Mouse (Mus musculus) testis, adult 10 weeks (tissue): Measurements from ENCODE around the gene Nostrin. TPM values are rescaled to one million over a fixed set of nuclear protein-coding genes. Genes with fewer than 3 reads are reported as not detected.

Experiments
- polyA plus RNA-seq: library from polyadenylated mRNA; stranded (reverse); fragments of 350-450 nt; fragmentation: Illumina TruSeq; extraction: RNeasy Lipid Tissue Mini Kit (QIAGEN cat#74804); gene quantifications from one replicate; pipeline ENCODE4 v1.2.3, GENCODE M21; 2014; ENCODE audit warnings: low read depth, low replicate concordance

Nostrin gene
- 0.66 TPM for polyA plus RNA-seq

DNA sequence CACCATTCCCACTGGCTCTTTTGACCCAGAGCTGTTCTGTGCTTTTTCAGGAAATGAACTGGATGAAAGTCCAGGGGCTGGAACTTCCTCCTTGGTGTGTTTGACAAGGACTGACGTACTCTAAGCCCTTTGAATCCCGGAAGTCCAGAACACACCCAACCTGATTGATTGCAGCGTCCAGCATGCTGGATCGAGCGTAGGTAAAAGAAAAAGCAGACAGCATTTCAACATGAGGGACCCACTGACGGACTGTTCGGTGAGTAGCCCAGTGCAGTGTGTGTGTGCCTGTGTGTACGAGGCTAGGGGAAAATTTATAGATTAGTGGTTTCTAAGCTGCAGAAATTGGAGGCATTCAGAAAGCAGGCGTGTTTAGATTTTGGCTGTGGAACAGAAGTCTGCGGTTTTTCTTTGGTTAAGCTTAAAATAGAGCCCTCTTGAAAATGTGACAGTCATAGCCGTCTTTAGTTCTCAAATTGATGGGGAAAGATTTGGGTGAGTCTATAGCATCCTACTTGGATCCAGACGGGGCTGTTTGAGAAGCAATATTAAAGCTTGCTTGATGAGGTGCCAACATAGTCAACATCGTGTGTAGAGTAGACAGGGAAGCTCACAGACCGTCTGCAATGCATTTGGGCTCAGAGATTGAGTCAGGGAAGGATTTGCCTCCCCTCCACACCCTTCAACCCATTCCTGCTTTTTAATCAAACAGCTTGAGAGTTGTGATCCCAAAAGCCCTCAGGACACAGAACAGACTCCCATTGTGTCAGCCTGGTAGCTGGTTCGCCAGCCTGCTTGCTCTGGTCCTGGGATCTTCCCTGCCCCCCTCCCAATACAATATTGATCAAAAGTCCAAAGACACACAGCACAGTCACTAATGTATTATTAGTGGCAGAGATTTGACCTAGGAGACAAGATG lies at the start of gene Nostrin:
TSS of gene Nostrin (plus strand) at position 140 of the 916 bp plus-strand sequence.

DNA sequence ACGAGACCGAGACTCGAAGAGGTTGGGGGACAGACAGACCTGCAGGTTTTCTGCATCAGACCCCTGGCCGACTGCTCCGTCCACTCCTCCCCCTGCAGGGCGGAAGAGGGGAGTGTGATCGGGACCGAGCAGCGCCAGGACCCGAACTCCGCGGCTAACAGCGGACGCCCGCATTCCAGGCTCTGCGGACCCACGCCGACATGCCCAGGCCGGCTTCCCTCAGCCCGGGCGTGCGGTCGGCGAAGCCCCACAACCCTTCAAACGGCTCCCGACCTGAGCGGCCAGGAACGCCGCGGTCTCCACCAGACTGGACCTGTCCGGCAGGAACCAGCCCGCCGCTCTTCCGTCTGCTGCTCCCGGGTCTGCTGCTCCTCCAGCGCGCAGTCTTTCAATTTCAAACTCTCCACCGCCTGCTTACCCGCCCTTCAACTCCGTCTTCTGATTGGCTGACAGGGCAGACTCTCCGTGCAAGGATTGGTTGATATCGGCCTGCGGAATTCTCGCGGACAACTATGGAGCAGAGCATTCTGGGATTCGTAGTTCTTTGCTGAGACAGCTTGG lies 70.3 kb downstream of the Nostrin start, which contains the start of gene Spc25:
TSS of gene Spc25 (minus strand) at position 404 of the 561 bp plus-strand sequence.

DNA sequence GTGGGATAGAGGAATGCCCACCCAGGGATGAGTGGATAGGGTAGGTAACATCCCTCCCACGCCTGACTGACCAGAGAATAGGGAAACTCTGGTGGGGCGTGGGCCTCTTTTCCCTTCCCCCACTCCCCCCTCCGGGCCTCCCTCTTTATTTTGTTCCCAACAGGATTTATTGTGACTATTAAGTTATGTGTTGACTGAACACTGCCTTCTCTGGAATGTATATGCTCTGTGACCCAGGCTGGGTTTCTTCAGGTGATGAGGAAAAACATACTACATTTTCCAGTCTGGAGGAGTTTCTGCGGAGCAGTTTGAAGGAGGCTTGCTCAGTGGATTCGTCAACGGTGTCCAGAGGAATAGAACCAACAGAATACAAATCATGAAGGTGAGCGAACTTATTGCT lies 75.2 kb downstream of the Nostrin start, which contains the start of gene G6pc2:
TSS of gene G6pc2 (plus strand) at position 301 of the 400 bp plus-strand sequence.

Other genes starting within 250 kb of the Nostrin start
- gene Spc25, start 70.4 kb downstream of the Nostrin start, polyA plus RNA-seq = 113 TPM
- 0.27 TPM for gene G6pc2, start 75.3 kb downstream of the Nostrin start, polyA plus RNA-seq
- gene Abcb11, start 206.8 kb downstream of the Nostrin start, polyA plus RNA-seq = 1.7 TPM
- not detected for gene Dhrs9, start 244.6 kb downstream of the Nostrin start, polyA plus RNA-seq